Mouse (Mus musculus) MEL-GATA-1-ER (cell line): ENCODE measurements around the gene Pak6.
A peak's percentile ranks its signal among the peaks of the same experiment; 100 is the strongest.
"Not testable (repeated sequence)": the region's sequence is repeated elsewhere in the genome, so short reads cannot be mapped to it uniquely, and the experiment has no call there.

ENCODE experiments used
- DNase-seq: peaks from one replicate; pipeline ENCODE4 v3.0.0-alpha.2; 2012; ENCODE audit warnings: low read depth; ENCODE audit errors: extremely low read depth

The Pak6 gene

GRCm38 (mm10) chr2:118662902-118663803 lies at the start of gene Pak6:
Pak6 (plus strand) TSS chr2:118663303.
- no peak for DNase-seq

DNA sequence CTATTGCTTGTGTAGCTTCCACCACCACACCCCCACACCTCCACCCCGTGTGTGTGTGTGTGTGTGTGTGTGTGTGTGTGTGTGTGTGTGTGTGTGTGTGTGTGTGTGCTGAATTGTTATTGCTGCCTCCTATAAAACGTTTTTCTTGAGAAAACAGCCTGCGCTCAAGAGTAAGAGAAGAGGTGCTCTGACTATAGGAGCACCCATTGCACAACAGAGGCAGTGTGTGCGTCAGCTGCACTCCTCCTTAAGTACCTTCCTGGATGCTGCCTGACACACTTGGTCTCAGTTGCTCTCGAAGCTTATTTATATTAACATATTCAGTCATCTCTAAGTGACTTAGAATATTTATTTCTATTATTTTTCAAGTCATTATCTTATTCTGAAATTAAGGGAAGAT lies 45.1 kb upstream of the Pak6 start:
- DNase-seq: no peak

- DNase-seq: no peak
Measured at GRCm38 (mm10) chr2:118620101-118620500, 43.0 kb upstream of the Pak6 start.

DNA sequence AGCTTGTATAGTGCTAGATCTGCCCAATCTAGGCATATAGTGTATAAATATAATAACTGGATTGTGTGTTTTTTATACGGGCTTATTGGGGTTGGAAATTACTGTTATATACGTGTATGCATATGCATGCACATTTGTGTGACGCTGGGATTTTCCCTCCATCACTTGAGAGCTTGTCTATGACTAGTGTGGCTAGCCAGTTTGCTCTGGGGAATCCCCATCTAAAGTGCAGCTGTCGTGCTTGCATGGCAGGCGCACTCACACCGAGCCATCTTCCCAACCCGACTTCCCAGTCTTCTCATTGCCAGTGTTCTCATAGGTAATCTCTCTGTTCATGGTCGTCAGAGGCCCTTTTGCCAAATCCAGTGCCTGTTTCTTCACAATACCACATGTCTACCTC lies 42.5 kb upstream of the Pak6 start:
- no peak for DNase-seq

DNA sequence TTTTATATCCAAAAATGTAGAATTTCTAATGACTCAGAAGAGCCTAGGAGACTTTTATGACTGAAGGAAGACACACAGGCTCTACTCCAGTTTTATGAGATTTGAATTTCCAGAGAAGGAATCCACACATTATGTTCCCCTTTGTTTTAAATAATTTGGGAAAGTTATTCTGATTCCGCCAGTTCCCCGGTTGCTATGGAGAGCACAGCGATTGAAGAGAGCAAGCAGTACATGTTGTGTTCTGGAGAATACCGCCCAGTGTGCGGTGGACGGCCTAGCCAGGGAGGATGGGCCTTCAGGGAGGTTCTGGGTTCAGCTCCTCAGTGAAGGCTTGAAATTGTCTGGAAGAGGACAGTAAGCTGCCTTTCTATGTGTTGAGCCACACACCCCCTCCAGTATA lies 33.8 kb upstream of the Pak6 start:
- DNase-seq: no peak

GRCm38 (mm10) chr2:118633441-118633840 lies 29.7 kb upstream of the Pak6 start:
- DNase-seq: no peak

DNA sequence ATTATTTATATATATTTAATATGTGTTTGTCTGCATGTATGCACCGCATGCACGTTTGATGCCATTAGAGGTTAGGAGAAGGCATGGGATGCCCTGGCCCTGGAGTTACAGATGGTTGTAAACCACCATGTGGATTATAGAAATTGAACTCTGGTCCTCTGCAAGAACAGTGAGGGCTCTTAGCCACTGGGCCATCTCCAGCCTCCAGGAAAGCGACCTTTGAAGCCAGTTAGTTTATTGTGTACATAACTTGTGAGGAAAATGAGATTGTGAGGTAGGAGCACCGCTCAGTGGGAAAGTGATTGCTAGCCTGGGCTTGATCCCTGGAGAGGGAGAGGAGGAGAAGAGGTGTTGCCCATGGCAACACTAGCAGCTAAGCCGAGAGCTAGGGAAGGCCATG lies 25.8 kb upstream of the Pak6 start:
- DNase-seq: no peak

DNA sequence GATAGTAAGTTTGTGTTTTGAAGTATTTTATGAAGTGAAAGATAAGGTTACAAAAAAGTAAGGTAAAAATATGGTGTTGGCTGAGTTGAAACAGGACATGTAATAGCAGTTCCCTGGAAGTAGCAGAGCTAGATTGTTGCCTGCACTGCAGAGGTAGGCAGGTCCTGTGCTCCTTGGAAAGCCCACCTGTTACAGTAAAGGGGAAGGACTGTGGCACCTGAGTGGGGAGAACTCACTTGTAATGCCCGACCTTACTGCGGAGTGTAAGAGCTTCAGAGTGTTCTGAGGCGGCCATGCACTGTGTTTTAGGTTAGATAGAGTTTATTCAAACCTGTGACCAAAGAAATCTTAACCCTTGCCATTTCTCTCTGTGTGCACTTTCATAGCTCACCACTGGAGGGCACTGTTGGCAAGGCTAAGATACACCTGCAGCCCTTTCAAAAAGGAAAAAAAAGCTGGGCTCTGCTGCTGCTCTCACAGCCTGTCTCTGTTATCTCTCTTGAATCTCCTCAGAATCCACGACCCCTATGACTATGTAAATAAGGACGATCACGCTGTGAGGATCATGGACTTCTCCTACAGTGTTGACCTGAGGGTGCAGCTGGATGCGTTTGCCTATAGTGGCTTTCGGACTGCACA lies 25.1 kb upstream of the Pak6 start:
- DNase-seq: peak; percentile 35

- no peak for DNase-seq
Measured at GRCm38 (mm10) chr2:118638686-118639085, 24.4 kb upstream of the Pak6 start.

DNA sequence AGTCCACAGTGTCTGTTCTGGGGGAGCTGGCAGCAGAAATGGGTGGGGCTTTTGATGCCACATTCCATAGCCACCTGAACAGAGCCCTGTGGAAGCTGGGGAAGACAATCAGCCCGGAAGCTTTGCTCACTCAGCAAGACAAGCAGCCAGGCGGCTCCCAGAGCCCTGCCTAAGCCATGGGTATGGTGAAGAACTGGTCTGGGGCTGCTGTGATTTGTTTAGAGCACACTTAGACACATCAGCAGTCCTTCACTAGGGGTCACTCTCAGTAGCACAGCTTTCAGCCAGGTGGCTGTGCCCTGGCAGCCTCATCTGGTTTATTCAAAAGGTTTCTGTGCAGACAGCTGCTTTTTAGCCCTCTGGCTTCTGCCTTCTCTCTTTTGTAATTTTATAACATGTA lies 22.0 kb upstream of the Pak6 start:
- no peak for DNase-seq

DNA sequence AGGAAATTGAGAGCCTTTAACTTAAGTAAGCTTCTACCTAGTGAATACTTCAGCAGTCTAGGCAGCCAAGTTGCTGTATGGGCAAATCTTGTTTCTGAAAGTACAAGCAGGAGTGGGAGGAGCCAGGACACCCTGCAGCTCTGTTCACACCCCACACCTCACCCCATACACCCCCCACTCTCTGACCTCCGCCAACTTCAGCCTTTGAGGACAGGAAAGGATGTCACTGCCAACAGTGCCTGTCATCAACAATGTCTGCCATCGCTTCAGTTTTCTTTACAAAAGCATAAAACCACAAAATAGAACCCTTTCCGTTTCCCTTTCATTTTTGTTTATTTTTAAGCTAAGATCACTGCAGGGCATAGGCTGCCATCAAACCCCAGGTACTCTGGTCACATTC lies 20.7 kb upstream of the Pak6 start:
- no peak for DNase-seq

GRCm38 (mm10) chr2:118642942-118643341 lies 20.2 kb upstream of the Pak6 start:
- DNase-seq: no peak

DNA sequence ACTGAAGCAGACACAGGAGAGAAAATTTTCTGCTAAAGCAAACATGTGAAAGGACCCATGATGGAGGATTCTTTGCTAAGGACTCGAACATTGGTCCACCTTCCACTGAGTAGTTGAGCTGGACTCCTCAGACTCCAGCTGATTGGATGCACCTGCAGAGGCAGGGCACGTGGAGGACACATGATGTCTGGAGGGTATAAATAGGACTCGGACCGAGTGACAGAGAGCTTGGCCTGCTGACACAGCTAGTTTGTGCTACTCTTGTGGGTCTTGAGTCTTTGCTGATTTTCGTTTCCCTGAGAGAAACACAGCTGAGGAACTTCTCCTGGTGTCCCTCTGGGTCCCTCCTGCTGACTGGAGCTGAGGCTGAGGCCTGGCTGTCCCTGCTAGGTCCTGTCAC lies 16.4 kb upstream of the Pak6 start:
- no peak for DNase-seq

DNA sequence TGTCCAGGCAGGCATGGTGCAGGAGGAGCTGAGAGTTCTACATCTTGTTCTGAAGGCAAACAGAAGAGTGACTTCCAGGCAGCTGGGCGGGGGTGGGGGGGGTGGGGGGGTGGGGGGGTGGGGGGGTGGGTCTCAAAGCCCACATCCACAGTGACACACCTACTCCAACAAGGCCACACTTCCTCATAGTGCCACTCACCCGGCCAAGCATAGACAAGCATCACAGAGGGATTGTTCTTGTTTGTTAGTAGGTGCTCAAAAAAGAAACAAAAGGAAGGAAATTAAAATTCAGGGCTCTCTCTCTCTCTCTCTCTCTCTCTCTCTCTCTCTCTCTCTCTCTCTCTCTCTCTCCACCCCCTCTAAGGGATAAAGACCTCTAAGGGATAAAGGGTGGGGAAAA lies 12.4 kb upstream of the Pak6 start:
- DNase-seq: not testable (repeated sequence)

- DNase-seq: no peak
Measured at GRCm38 (mm10) chr2:118656688-118657281, 6.3 kb upstream of the Pak6 start.

GRCm38 (mm10) chr2:118658457-118658856 lies 4.6 kb upstream of the Pak6 start:
- peak; percentile 82 for DNase-seq

DNA sequence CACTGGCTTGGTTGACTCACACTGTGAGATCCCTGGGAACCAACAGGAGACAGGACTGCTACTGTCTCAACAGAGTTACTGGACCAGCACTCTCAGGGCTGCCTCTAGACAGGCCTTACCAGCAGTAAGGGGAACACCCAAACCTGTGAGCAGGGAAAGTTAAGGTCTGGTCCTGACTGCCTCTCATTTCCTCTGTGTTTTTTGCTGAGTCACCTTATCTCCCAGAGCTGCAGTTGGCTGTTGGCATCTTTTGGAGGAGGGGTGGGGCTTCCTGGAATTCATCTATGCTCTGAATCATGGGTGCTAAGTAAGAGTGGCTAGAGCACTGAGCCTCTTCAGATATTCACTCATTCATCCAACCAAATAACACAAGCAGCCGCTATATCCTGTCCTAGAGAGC lies 4.0 kb upstream of the Pak6 start:
- peak; percentile 98 for DNase-seq

DNA sequence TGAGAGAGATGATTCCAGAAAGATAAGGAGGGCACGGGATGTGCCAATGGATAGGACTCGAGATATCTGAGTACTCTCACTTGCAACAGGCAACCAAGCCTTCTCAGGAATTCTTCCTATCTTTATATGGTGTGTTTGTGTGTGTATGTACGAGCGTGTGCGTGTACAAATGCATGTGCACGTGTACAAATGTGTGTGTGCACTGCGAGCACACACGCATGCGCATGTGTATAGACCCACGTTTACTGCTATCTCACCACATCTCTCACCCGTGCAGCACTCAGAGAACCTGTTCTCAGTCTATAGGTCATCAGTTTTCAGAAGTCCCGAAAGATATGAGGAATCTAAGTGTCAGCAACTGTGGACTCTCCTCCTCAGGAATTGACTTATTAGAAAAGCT lies 3.6 kb upstream of the Pak6 start:
- peak; percentile 74 for DNase-seq

GRCm38 (mm10) chr2:118659998-118660452 lies 3.1 kb upstream of the Pak6 start:
- DNase-seq: peak; percentile 86

GRCm38 (mm10) chr2:118661891-118662290 lies 1.2 kb upstream of the Pak6 start:
- DNase-seq: no peak

DNA sequence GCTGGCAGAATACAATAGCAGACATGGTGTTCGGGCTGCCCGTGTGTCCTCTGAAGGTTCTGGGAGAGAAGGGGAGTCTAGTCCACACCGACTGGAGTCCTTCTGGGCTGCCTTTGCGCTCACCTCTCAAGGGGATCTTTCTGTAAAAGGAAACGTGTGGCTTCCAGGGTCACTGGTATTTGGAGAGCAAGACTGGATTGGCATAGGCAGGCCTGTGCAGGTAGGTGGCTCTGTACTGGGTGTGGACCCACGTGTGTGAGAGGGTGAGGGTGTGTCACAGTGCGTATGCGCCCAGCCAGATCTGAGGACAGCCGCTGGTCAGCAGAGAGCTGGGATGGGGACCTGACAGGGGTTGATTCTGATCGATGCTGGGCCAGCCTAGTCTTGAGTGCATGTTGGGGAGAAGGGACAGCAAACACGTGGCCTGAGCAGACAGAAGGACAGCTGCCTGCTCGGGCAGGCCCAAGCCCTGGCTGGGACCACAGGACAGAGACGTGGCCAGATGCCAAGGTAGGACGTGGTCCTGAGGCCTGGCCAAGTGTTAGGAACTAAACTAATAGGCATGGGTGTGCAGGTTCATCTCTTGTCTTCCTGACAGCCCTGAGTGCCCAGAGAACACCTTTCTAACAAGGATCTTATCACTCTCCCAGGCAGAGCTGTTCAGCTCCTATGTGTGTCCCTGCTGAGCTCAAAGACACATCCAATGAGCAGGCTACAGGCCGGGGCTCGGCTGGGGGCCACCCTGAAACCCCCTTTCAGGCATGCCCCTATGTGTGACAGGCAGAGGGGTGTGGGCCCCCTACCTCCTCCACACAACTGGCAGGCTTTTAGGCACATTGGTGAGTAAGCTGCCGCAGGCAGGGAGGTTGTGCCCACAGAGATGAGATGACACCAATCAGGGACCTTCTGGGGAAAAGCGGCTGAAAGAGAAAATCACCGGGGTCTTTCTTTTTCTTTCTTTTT lies 982 bp downstream of the Pak6 start:
- no peak for DNase-seq
